Mouse (Mus musculus) stomach, postnatal 0 days (tissue): ENCODE measurements around the gene Cacnb4.

Experiments
- CTCF ChIP-seq: IDR thresholded peaks from 2 replicates; pipeline ENCODE4 v1.5.1; 2016; ENCODE audit warnings: antibody characterized with exemption, low read depth, mild to moderate bottlenecking, moderate library complexity
- EP300 ChIP-seq: optimal IDR thresholded peaks from 2 replicates; pipeline ENCODE3; 2016; ENCODE audit warnings: antibody characterized with exemption

DNA sequence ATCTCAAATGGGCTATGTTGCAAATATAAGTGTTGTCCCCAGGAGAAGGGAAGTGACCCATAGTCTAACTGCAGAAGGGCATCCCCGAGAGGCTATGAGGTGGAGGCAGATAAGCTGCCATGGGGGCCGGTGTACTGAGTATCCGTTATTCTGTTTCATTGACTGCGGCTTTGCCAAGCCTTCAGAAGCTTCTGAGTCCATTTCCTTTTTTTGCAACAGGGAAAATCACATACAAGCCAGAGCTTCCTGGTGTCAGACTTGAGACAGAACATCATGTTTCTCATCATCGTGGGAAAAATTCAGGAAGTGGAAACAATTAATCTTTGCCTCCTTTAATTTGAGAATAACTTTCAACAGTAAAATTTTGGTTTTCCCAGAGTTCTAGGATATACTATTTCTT, 193.1 kb downstream of the Cacnb4 start:
- TF ChIP-seq CTCF, result no peak
- TF ChIP-seq EP300, result no peak
